In genomic region chr12:78911707-78912417, GRCm38 (mm10) we compare ENCODE assay signal across 8 mouse cellular contexts. TPM values are rescaled to one million over a fixed set of nuclear protein-coding genes. Genes with fewer than 3 reads are reported as not detected.
A peak's percentile ranks its signal among the peaks of the same experiment; 100 is the strongest.
DNase-seq lines count a peak whose midpoint lies in the region; ATAC-seq lines count a peak whose summit lies in the region.

No protein-coding gene starts in this region.

- H3K9ac ChIP-seq in forebrain, embryonic 14.5 days (ENCODE audit: low read length) = peak overlapping the region; percentile 40
- H3K9ac ChIP-seq in limb, embryonic 13.5 days = peak overlapping the region; percentile 58
- peak overlapping the region; percentile 35 for H3K9ac ChIP-seq in midbrain, embryonic 12.5 days (replicated peaks)

- ATAC-seq in CD4-positive, CD25-positive, alpha-beta regulatory T cell, adult 4 months = peak; percentile 36
- ATAC-seq in forebrain, embryonic 14.5 days = no peak
- ATAC-seq in limb, embryonic 13.5 days (ENCODE audit: low FRiP score, low read depth) = peak; percentile 38; the same call in 1 of the 2 replicates
- no peak for ATAC-seq in midbrain, embryonic 12.5 days (ENCODE audit: low FRiP score, low read depth)

- H3K4me3 ChIP-seq in forebrain, embryonic 14.5 days (ENCODE audit: low read depth, low read length) = peak overlapping the region; percentile 26
- peak overlapping the region; percentile 55 for H3K4me3 ChIP-seq in hindbrain, embryonic 10.5 days
- peak overlapping the region; percentile 45 for H3K4me3 ChIP-seq in limb, embryonic 13.5 days
- H3K4me3 ChIP-seq in midbrain, embryonic 12.5 days = peak overlapping the region; percentile 36

- H3K27me3 ChIP-seq in forebrain, embryonic 14.5 days (replicated peaks; ENCODE audit: control insufficient read depth, insufficient read depth, low read length) = peaks cover 36% of the 10 kb centered on the region
- H3K27me3 ChIP-seq in hindbrain, embryonic 10.5 days (ENCODE audit: insufficient read depth, poor library complexity, severe bottlenecking) = peaks cover 80% of the 10 kb centered on the region
- H3K27me3 ChIP-seq in limb, embryonic 13.5 days = peaks cover 74% of the 10 kb centered on the region
- H3K27me3 ChIP-seq in midbrain, embryonic 12.5 days = peaks cover 75% of the 10 kb centered on the region

- H3K9me3 ChIP-seq in forebrain, embryonic 14.5 days (replicated peaks; ENCODE audit: control insufficient read depth, low read length) = no peaks in the 10 kb centered on the region
- H3K9me3 ChIP-seq in hindbrain, embryonic 10.5 days = no peaks in the 10 kb centered on the region
- no peaks in the 10 kb centered on the region for H3K9me3 ChIP-seq in limb, embryonic 13.5 days
- no peaks in the 10 kb centered on the region for H3K9me3 ChIP-seq in midbrain, embryonic 12.5 days

- H3K27ac ChIP-seq in forebrain, embryonic 14.5 days (ENCODE audit: low read depth, low read length) = no peak overlapping the region
- H3K27ac ChIP-seq in hindbrain, embryonic 10.5 days = no peak overlapping the region
- no peak overlapping the region for H3K27ac ChIP-seq in limb, embryonic 13.5 days
- no peak overlapping the region for H3K27ac ChIP-seq in midbrain, embryonic 12.5 days (replicated peaks)

- peak overlapping the region; percentile 55 for H3K4me2 ChIP-seq in forebrain, embryonic 14.5 days (ENCODE audit: low read length)
- H3K4me2 ChIP-seq in limb, embryonic 13.5 days (replicated peaks) = peak overlapping the region; percentile 81
- H3K4me2 ChIP-seq in midbrain, embryonic 12.5 days (replicated peaks) = peak overlapping the region; percentile 52

- peaks cover 9% of the 10 kb centered on the region; the same call in 1 of the 2 replicates for H3K4me1 ChIP-seq in forebrain, embryonic 14.5 days (ENCODE audit: control insufficient read depth, insufficient read depth, low read length)
- H3K4me1 ChIP-seq in hindbrain, embryonic 10.5 days (replicated peaks) = peaks cover 16% of the 10 kb centered on the region
- H3K4me1 ChIP-seq in limb, embryonic 13.5 days = peaks cover 18% of the 10 kb centered on the region
- peaks cover 16% of the 10 kb centered on the region for H3K4me1 ChIP-seq in midbrain, embryonic 12.5 days

- H3K36me3 ChIP-seq in forebrain, embryonic 14.5 days (ENCODE audit: control insufficient read depth, insufficient read depth, low read length) = no peaks in the 10 kb centered on the region
- no peaks in the 10 kb centered on the region for H3K36me3 ChIP-seq in hindbrain, embryonic 10.5 days
- no peaks in the 10 kb centered on the region for H3K36me3 ChIP-seq in limb, embryonic 13.5 days
- H3K36me3 ChIP-seq in midbrain, embryonic 12.5 days = no peaks in the 10 kb centered on the region

- peak; percentile 37 for DNase-seq in adrenal gland, postnatal 14 days
- no peak for DNase-seq in forebrain, embryonic 14.5 days (ENCODE audit: low spot score)
- DNase-seq in hindbrain, embryonic 10.5 days (ENCODE audit: low spot score) = peak; percentile 56
- peak; percentile 29 for DNase-seq in telencephalon, adult 2 months (ENCODE audit: low read depth, low spot score)
- no peak for DNase-seq in thymus, postnatal 25 days

- WGBS in forebrain, embryonic 14.5 days = 1% methylated on average over 37 of the region's 37 CpGs
- WGBS in hindbrain, embryonic 10.5 days = under 1% methylated on average over 37 of the region's 37 CpGs
- WGBS in limb, embryonic 13.5 days = under 1% methylated on average over 37 of the region's 37 CpGs
- WGBS in midbrain, embryonic 12.5 days = under 1% methylated on average over 37 of the region's 37 CpGs

RNA-seq across cellular contexts. Expression of gene Plek2, which starts 5.1 kb away (rescaled TPM):
- polyA plus RNA-seq in CD4-positive, CD25-positive, alpha-beta regulatory T cell, adult 4 months (2017; shearing (Covaris generic)) = under 1 TPM in 1 of 2 experiments, not detected in 1; 0.39 TPM
- total RNA-seq in adrenal gland, postnatal 14 days (2021) = 0.38 and 0.85 TPM in 2 replicates
- 0.77 and 1.2 TPM in 2 replicates for polyA plus RNA-seq in forebrain, embryonic 14.5 days (2014; fragmentation: Nextera tagmentation; extraction: Ambion mirVana)
- 1.9 and 2.6 TPM in 2 replicates for polyA plus RNA-seq in hindbrain, embryonic 10.5 days (2016; fragmentation: Nextera tagmentation; extraction: Ambion mirVana)
- 2.8 TPM in 2 replicates for polyA plus RNA-seq in limb, embryonic 13.5 days (2015; fragmentation: Nextera tagmentation; extraction: Ambion mirVana)
- 1.4 and 2.3 TPM in 2 replicates for polyA plus RNA-seq in midbrain, embryonic 12.5 days (2016; fragmentation: Nextera tagmentation; extraction: Ambion mirVana)

RNA-seq across cellular contexts. Expression of gene Eif2s1, which starts 50.2 kb away (rescaled TPM):
- polyA plus RNA-seq in CD4-positive, CD25-positive, alpha-beta regulatory T cell, adult 4 months (2017; shearing (Covaris generic)) = 100 to 1,000 TPM; 189 to 200 TPM
- 74.2 and 93.5 TPM in 2 replicates for total RNA-seq in adrenal gland, postnatal 14 days (2021)
- 183 and 188 TPM in 2 replicates for polyA plus RNA-seq in forebrain, embryonic 14.5 days (2014; fragmentation: Nextera tagmentation; extraction: Ambion mirVana)
- 217 and 297 TPM in 2 replicates for polyA plus RNA-seq in hindbrain, embryonic 10.5 days (2016; fragmentation: Nextera tagmentation; extraction: Ambion mirVana)
- polyA plus RNA-seq in limb, embryonic 13.5 days (2015; fragmentation: Nextera tagmentation; extraction: Ambion mirVana) = 214 and 218 TPM in 2 replicates
- 183 and 186 TPM in 2 replicates for polyA plus RNA-seq in midbrain, embryonic 12.5 days (2016; fragmentation: Nextera tagmentation; extraction: Ambion mirVana)

RNA-seq across cellular contexts. Expression of gene Atp6v1d, which starts 50.4 kb away (rescaled TPM):
- 100 to 1,000 TPM; 240 to 257 TPM for polyA plus RNA-seq in CD4-positive, CD25-positive, alpha-beta regulatory T cell, adult 4 months (2017; shearing (Covaris generic))
- 62.7 and 64.7 TPM in 2 replicates for total RNA-seq in adrenal gland, postnatal 14 days (2021)
- 126 and 128 TPM in 2 replicates for polyA plus RNA-seq in forebrain, embryonic 14.5 days (2014; fragmentation: Nextera tagmentation; extraction: Ambion mirVana)
- polyA plus RNA-seq in hindbrain, embryonic 10.5 days (2016; fragmentation: Nextera tagmentation; extraction: Ambion mirVana) = 71.2 and 82.0 TPM in 2 replicates
- 60.1 and 61.7 TPM in 2 replicates for polyA plus RNA-seq in limb, embryonic 13.5 days (2015; fragmentation: Nextera tagmentation; extraction: Ambion mirVana)
- polyA plus RNA-seq in midbrain, embryonic 12.5 days (2016; fragmentation: Nextera tagmentation; extraction: Ambion mirVana) = 88.9 and 98.0 TPM in 2 replicates

Comparison
In these comparisons a context has a peak if more than half of its experiments do, and no peak if none do; other contexts are left out.
1. ATAC-seq: peak in CD4-positive, CD25-positive, alpha-beta regulatory T cell, adult 4 months (single experiment) and limb, embryonic 13.5 days (single experiment); none in forebrain, embryonic 14.5 days (single experiment) and midbrain, embryonic 12.5 days (single experiment).
2. DNase-seq: peak in adrenal gland, postnatal 14 days (single experiment), hindbrain, embryonic 10.5 days (single experiment) and telencephalon, adult 2 months (single experiment); none in forebrain, embryonic 14.5 days (single experiment) and thymus, postnatal 25 days (single experiment).
3. Peak in every context shown above with its lines, with median percentiles within 50 percentile points of each other: H3K4me2 ChIP-seq, H3K4me3 ChIP-seq and H3K9ac ChIP-seq.